Mouse (Mus musculus): ENCODE results near the gene Gm6408.
"Not testable (repeated sequence)": the region's sequence is repeated elsewhere in the genome, so short reads cannot be mapped to it uniquely, and the experiment has no call there.

DNA sequence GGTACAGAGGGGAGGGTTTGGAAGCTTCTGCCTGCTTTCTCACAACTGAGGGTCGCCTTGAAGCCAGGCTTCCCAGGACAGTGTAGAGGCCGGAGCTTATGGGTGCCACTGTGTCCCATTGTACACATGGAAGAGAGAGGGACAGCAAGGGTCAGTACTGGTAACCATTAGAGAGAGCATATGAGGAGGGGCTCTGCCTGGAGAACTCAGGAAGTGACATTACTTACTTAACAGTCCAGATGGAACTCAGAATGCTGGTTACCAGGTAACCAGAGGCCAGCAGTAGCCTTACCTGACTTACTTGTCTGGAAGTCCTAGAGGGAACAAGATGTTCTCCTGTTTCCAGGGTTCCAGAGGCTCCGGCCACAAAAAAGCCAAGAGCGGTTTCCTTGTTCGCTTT lies 9.3 kb downstream of the Gm6408 start, which contains the start of gene Gm6370:
- TF ChIP-seq CTCF (conservative IDR thresholded peaks at IDR 0.05; ENCODE audit: low read length); NANOG (IDR thresholded peaks at IDR 0.05; ENCODE audit: borderline replicate concordance, low read length); POU5F1 (IDR thresholded peaks at IDR 0.05; ENCODE audit: borderline replicate concordance, low read length): not testable (repeated sequence)

Data from E14TG2a.4 (cell line).